Mouse (Mus musculus) brain, embryonic 14.5 days (tissue): ENCODE measurements around the gene Tfrc.

Experiments
- CTCF ChIP-seq: fragments of 200-500 bp; IDR thresholded peaks from 2 replicates; pipeline ENCODE4 v1.5.1; 2012; ENCODE audit warnings: inconsistent platforms, mild to moderate bottlenecking, moderate library complexity, borderline replicate concordance; ENCODE audit not compliant: insufficient read depth, insufficient read length; ENCODE audit errors: extremely low read depth
- POLR2A ChIP-seq: fragments of 200-500 bp; IDR thresholded peaks from 2 replicates; pipeline ENCODE4 v1.6.1; 2012; ENCODE audit warnings: mild to moderate bottlenecking, inconsistent platforms, borderline replicate concordance; ENCODE audit not compliant: poor library complexity, insufficient read depth, insufficient read length, severe bottlenecking; ENCODE audit errors: extremely low read depth

- no peak for TF ChIP-seq CTCF
- no peak for TF ChIP-seq POLR2A
Observed at GRCm38 (mm10) chr16:32568401-32568800, 40.3 kb upstream of the Tfrc start.
